ENCODE assay signal across 7 mouse cellular contexts in the genomic region with DNA sequence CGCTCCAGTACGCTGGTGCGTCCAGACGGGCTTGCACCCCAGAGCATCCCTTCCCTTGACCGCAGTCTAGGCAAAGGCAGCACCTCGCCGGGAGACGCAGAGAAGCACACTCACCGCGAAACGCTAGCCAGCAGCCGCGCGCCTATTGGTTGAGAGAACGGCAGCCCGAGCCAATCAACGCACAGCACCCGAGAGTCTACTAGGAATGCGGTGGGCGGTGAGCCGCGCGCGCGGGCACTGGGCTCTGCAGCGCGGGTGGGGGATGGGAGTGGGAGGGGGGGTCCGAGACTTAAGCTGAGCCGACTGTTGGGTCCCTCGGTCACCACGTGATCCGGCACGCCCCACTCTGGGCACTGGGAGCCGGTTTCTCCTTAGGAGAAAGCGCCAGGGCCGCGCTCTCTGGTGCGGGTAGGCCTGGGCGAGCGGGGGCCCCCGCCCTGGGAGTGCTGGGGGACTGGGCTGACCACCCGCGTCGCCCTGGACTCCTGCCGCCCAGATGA. TPM values are rescaled to one million over a fixed set of nuclear protein-coding genes. Genes with fewer than 3 reads are reported as not detected.
A peak's percentile ranks its signal among the peaks of the same experiment; 100 is the strongest.
DNase-seq lines count a peak whose midpoint lies in the region; ATAC-seq lines count a peak whose summit lies in the region.

No protein-coding gene starts in this region.

- ATAC-seq in intestine, embryonic 16.5 days, result peak; percentile 91

- H3K4me1 ChIP-seq in intestine, embryonic 16.5 days (ENCODE audit: control insufficient read depth, insufficient read depth, low read length), result peaks cover 38% of the 10 kb centered on the region
- peaks cover 74% of the 10 kb centered on the region for H3K4me1 ChIP-seq in midbrain, embryonic 10.5 days

- H3K27me3 ChIP-seq in intestine, embryonic 16.5 days (replicated peaks; ENCODE audit: control insufficient read depth, insufficient read depth, low read length), result no peaks in the 10 kb centered on the region; the same call in 1 of the 2 replicates
- peaks cover 23% of the 10 kb centered on the region for H3K27me3 ChIP-seq in midbrain, embryonic 10.5 days (ENCODE audit: low read depth, poor library complexity, severe bottlenecking)

- H3K4me3 ChIP-seq in intestine, embryonic 16.5 days (ENCODE audit: low read length), result peak overlapping the region; percentile 50
- peak overlapping the region; percentile 57 for H3K4me3 ChIP-seq in midbrain, embryonic 10.5 days

- H3K9me3 ChIP-seq in intestine, embryonic 16.5 days (ENCODE audit: control insufficient read depth, low read length), result no peaks in the 10 kb centered on the region
- no peaks in the 10 kb centered on the region for H3K9me3 ChIP-seq in midbrain, embryonic 10.5 days (replicated peaks)

- H3K27ac ChIP-seq in intestine, embryonic 16.5 days (ENCODE audit: low read length), result peak overlapping the region; percentile 81
- peak overlapping the region; percentile 96 for H3K27ac ChIP-seq in midbrain, embryonic 10.5 days (replicated peaks)

- H3K4me2 ChIP-seq in intestine, embryonic 16.5 days (ENCODE audit: low read depth, low read length), result peak overlapping the region; percentile 87

- H3K36me3 ChIP-seq in intestine, embryonic 16.5 days (ENCODE audit: control insufficient read depth, insufficient read depth, low read length), result no peaks in the 10 kb centered on the region
- no peaks in the 10 kb centered on the region for H3K36me3 ChIP-seq in midbrain, embryonic 10.5 days

- intact Hi-C loops in left cerebral cortex, postnatal 25 days (cut with DNase I), result loop anchor here (2.0 kb wide), 1 partner anchor 34 kb away; no protein-coding TSS in a partner anchor

- DNase-seq in adrenal gland, postnatal 10 days, result peak; percentile 93
- DNase-seq in embryo, embryonic 9.5 days (ENCODE audit: extremely low spot score), result peak; percentile 95
- DNase-seq in gastrocnemius, postnatal 4 days (ENCODE audit: low spot score in 2 of 2), result peak; percentile 79 to 91
- DNase-seq in left cerebral cortex, postnatal 25 days (ENCODE audit: low spot score in 2 of 2), result peak; percentile 95 to 97
- DNase-seq in midbrain, embryonic 10.5 days (ENCODE audit: low spot score), result peak; percentile 98
- peak; percentile 76 for DNase-seq in skeletal muscle tissue, adult 2 months (ENCODE audit: low read depth, low spot score)

- 3% methylated on average over 45 of the region's 45 CpGs for WGBS in intestine, embryonic 16.5 days
- 3% methylated on average over 45 of the region's 45 CpGs for WGBS in midbrain, embryonic 10.5 days

- peak overlapping the region; percentile 71 for H3K9ac ChIP-seq in intestine, embryonic 16.5 days (ENCODE audit: low read depth, low read length)

RNA-seq across cellular contexts. Expression of gene Actg1, which starts 37.5 kb away (rescaled TPM):
- total RNA-seq in adrenal gland, postnatal 10 days (2021), result 100 to 1,000 TPM; 954 to 956 TPM
- total RNA-seq in gastrocnemius, postnatal 4 days (2021), result 100 to 1,000 TPM; 861 to 883 TPM
- 2,886 and 2,944 TPM in 2 replicates for polyA plus RNA-seq in intestine, embryonic 16.5 days (2015; fragmentation: Nextera tagmentation; extraction: Ambion mirVana)
- 1,000 to 10,000 TPM; 1,262 to 1,272 TPM for total RNA-seq in left cerebral cortex, postnatal 25 days (2021)
- 2,836 and 2,964 TPM in 2 replicates for polyA plus RNA-seq in midbrain, embryonic 10.5 days (2016; fragmentation: Nextera tagmentation; extraction: Ambion mirVana)

RNA-seq across cellular contexts. Expression of gene Fscn2, which starts 50.5 kb away (rescaled TPM):
- total RNA-seq in adrenal gland, postnatal 10 days (2021), result under 1 TPM; 0.15 to 0.45 TPM
- total RNA-seq in gastrocnemius, postnatal 4 days (2021), result under 1 TPM; 0.52 to 0.98 TPM
- 0.55 TPM in 1 of 2 replicates, not detected in the other for polyA plus RNA-seq in intestine, embryonic 16.5 days (2015; fragmentation: Nextera tagmentation; extraction: Ambion mirVana)
- total RNA-seq in left cerebral cortex, postnatal 25 days (2021), result under 1 TPM in 1 of 2 experiments, not detected in 1; 0.21 TPM
- 0.61 and 0.62 TPM in 2 replicates for polyA plus RNA-seq in midbrain, embryonic 10.5 days (2016; fragmentation: Nextera tagmentation; extraction: Ambion mirVana)

Comparison
In these comparisons a context has a peak if more than half of its experiments do, and no peak if none do; other contexts are left out.
1. Peak in every context shown above with its lines: DNase-seq, ATAC-seq, H3K4me3 ChIP-seq and H3K27ac ChIP-seq.